Mouse (Mus musculus): ENCODE results near the gene 1110017D15Rik.

DNA sequence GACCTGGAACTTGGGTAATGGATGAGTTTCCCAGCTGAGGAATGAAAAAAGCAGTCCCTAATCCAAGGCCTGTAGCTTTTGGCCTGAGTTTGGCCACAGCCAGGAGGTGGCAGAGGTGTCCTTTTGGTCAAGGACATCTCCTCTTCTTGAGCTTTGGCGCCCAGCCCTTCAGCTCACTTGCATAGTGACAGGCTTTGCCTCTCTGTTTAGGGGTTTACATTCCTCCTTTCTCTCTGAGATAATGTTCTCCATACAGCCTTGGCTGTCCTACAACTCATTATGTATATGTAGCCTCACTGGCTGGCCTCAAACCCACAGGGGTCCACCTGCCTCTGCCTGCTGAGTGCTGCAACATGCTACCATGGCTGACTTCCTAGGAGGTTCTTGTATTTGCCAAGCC lies 30.0 kb upstream of the 1110017D15Rik start:
- TF ChIP-seq ZC3H11A (IDR thresholded peaks at IDR 0.05; ENCODE audit: borderline replicate concordance, low read depth, low read length) (no peak), HCFC1 (IDR thresholded peaks at IDR 0.05; ENCODE audit: borderline replicate concordance, insufficient read depth, low read length) (no peak), CHD2 (IDR thresholded peaks at IDR 0.05; ENCODE audit: low read depth, low read length) (no peak), MAFK (IDR thresholded peaks at IDR 0.05; ENCODE audit: insufficient read depth, low read depth, low read length) (no peak)
